Mouse (Mus musculus) heart, embryonic 16.5 days (tissue): Measurements from ENCODE around the gene Slc25a44. TPM values are rescaled to one million over a fixed set of nuclear protein-coding genes. Genes with fewer than 3 reads are reported as not detected.
"Not testable (repeated sequence)": the region's sequence is repeated elsewhere in the genome, so short reads cannot be mapped to it uniquely, and the experiment has no call there.

ENCODE experiments used
- ATAC-seq: fragments of 200-750 bp; cut with Nextera tagmentation; replicated peaks from 2 replicates; pipeline ENCODE4 v1.8.0; 2017; ENCODE audit warnings: moderate number of reproducible peaks; ENCODE audit not compliant: insufficient read depth, low FRiP score; ENCODE audit errors: extremely low read depth
- H3K27ac ChIP-seq: fragments of 300-500 bp; sonication (generic); 2 replicates; pipeline ENCODE4 v1.5.1; 2014; ENCODE audit warnings: mild to moderate bottlenecking, low read length, control low read depth, moderate library complexity
- H3K27me3 ChIP-seq: fragments of 300-500 bp; sonication (generic); 2 replicates; pipeline ENCODE4 v1.6.1; 2014; ENCODE audit warnings: low read length, mixed read lengths; ENCODE audit not compliant: control insufficient read depth, insufficient read depth
- H3K36me3 ChIP-seq: fragments of 300-500 bp; sonication (generic); 2 replicates; pipeline ENCODE4 v1.6.1; 2014; ENCODE audit not compliant: control insufficient read depth, insufficient read depth
- H3K4me1 ChIP-seq: fragments of 300-500 bp; sonication (generic); 2 replicates; pipeline ENCODE4 v1.6.1; 2014; ENCODE audit warnings: low read length, mixed read lengths; ENCODE audit not compliant: control insufficient read depth, insufficient read depth
- H3K4me2 ChIP-seq: fragments of 300-500 bp; sonication (generic); 2 replicates; pipeline ENCODE4 v1.6.1; 2014; ENCODE audit warnings: low read depth, mild to moderate bottlenecking, control low read depth, low read length
- H3K4me3 ChIP-seq: fragments of 300-500 bp; sonication (generic); 2 replicates; pipeline ENCODE4 v1.5.1; 2014; ENCODE audit warnings: mild to moderate bottlenecking, control low read depth, low read length
- H3K9ac ChIP-seq: fragments of 300-500 bp; sonication (generic); 2 replicates; pipeline ENCODE4 v1.6.1; 2014; ENCODE audit warnings: low read length, control low read depth
- H3K9me3 ChIP-seq: fragments of 300-500 bp; sonication (generic); replicated peaks from 2 replicates; pipeline ENCODE4 v1.6.1; 2016; ENCODE audit warnings: low read length; ENCODE audit not compliant: control insufficient read depth
- WGBS: fragments of 180-500 bp; shearing (Covaris S2); extraction: QIAGEN DNeasy Blood & Tissue Kit; methylation state at CpG from one replicate; pipeline ENCODE4 v1.1.7; 2014; 5-methylcytosine and 5-hydroxymethylcytosine counted together
- polyA plus RNA-seq: library from polyadenylated mRNA; unstranded; fragments of >200 nt; fragmentation: Nextera tagmentation; extraction: Ambion mirVana; gene quantifications from 2 replicates; pipeline ENCODE4 v1.2.1, GENCODE M21; 2015

Gene Slc25a44
- polyA plus RNA-seq, 1 experiment from 2014 or later = 13.3 TPM

GRCm38 (mm10) chr3:88442488-88442887, 17.5 kb upstream of the Slc25a44 start:
- Histone ChIP-seq H3K9ac (no peak overlapping the region), H3K4me3 (no peak overlapping the region), H3K36me3 (no peaks in the 10 kb centered on the region), H3K4me2 (no peak overlapping the region), H3K4me1 (peaks cover 8% of the 10 kb centered on the region), H3K27ac (no peak overlapping the region), H3K9me3 (no peaks in the 10 kb centered on the region), H3K27me3 (no peaks in the 10 kb centered on the region)
- WGBS = 67% methylated on average over 12 of the region's 12 CpGs
- no peak for ATAC-seq

GRCm38 (mm10) chr3:88440500-88441381, 15.8 kb upstream of the Slc25a44 start:
- Histone ChIP-seq H3K4me2 (peak overlapping the region; percentile 57), H3K9me3 (no peaks in the 10 kb centered on the region), H3K9ac (peak overlapping the region; percentile 44), H3K27ac (no peak overlapping the region), H3K27me3 (no peaks in the 10 kb centered on the region), H3K4me3 (peak overlapping the region; percentile 28), H3K4me1 (peaks cover 11% of the 10 kb centered on the region), H3K36me3 (no peaks in the 10 kb centered on the region)
- ATAC-seq = no peak
- 14% methylated on average over 27 of the region's 27 CpGs for WGBS

GRCm38 (mm10) chr3:88439582-88439981, 14.6 kb upstream of the Slc25a44 start:
- H3K4me3 ChIP-seq = no peak overlapping the region
- H3K27me3 ChIP-seq = no peaks in the 10 kb centered on the region
- no peak for ATAC-seq
- H3K9me3 ChIP-seq = no peaks in the 10 kb centered on the region
- H3K4me2 ChIP-seq = no peak overlapping the region
- no peak overlapping the region for H3K9ac ChIP-seq
- no peak overlapping the region for H3K27ac ChIP-seq
- no peaks in the 10 kb centered on the region for H3K36me3 ChIP-seq
- peaks cover 11% of the 10 kb centered on the region for H3K4me1 ChIP-seq
- WGBS = 71% methylated on average over 4 of the region's 4 CpGs

GRCm38 (mm10) chr3:88437454-88437853, 12.5 kb upstream of the Slc25a44 start:
- ATAC-seq = no peak
- peaks cover 11% of the 10 kb centered on the region for H3K4me1 ChIP-seq
- H3K9me3 ChIP-seq = peaks cover 5% of the 10 kb centered on the region
- peak overlapping the region; percentile 74 for H3K4me2 ChIP-seq
- H3K27ac ChIP-seq = no peak overlapping the region
- no peaks in the 10 kb centered on the region for H3K36me3 ChIP-seq
- H3K27me3 ChIP-seq = no peaks in the 10 kb centered on the region
- 56% methylated on average over 10 of the region's 10 CpGs for WGBS
- no peak overlapping the region for H3K9ac ChIP-seq
- peak overlapping the region; percentile 51 for H3K4me3 ChIP-seq

GRCm38 (mm10) chr3:88436395-88437201, 11.7 kb upstream of the Slc25a44 start:
- Histone ChIP-seq H3K4me2 (peak overlapping the region; percentile 74), H3K4me1 (peaks cover 11% of the 10 kb centered on the region), H3K36me3 (no peaks in the 10 kb centered on the region), H3K4me3 (peak overlapping the region; percentile 51), H3K9me3 (peaks cover 5% of the 10 kb centered on the region), H3K27me3 (no peaks in the 10 kb centered on the region), H3K27ac (peak overlapping the region; percentile 56), H3K9ac (peak overlapping the region; percentile 68)
- WGBS = 7% methylated on average over 29 of the region's 29 CpGs
- peak; percentile 79 for ATAC-seq

- H3K4me2 ChIP-seq = no peak overlapping the region
- H3K4me3 ChIP-seq = no peak overlapping the region
- H3K4me1 ChIP-seq = peaks cover 7% of the 10 kb centered on the region
- H3K36me3 ChIP-seq = no peaks in the 10 kb centered on the region
- no peaks in the 10 kb centered on the region for H3K27me3 ChIP-seq
- H3K9ac ChIP-seq = no peak overlapping the region
- 63% methylated on average over 10 of the region's 10 CpGs for WGBS
- H3K27ac ChIP-seq = no peak overlapping the region
- H3K9me3 ChIP-seq = peaks cover 5% of the 10 kb centered on the region
- ATAC-seq = no peak
These were observed 10.6 kb upstream of the Slc25a44 start for GRCm38 (mm10) chr3:88435515-88435914.

- not testable (repeated sequence) for H3K9ac ChIP-seq, H3K36me3 ChIP-seq, H3K27ac ChIP-seq, H3K4me1 ChIP-seq, H3K4me2 ChIP-seq, ATAC-seq, H3K4me3 ChIP-seq, H3K27me3 ChIP-seq, H3K9me3 ChIP-seq
- WGBS = 66% methylated on average over 8 of the region's 8 CpGs
These were observed 3.7 kb upstream of the Slc25a44 start for GRCm38 (mm10) chr3:88428639-88429038.

- H3K27me3 ChIP-seq = no peaks in the 10 kb centered on the region
- H3K27ac ChIP-seq = no peak overlapping the region
- ATAC-seq = no peak
- H3K4me3 ChIP-seq = no peak overlapping the region
- 59% methylated on average over 4 of the region's 4 CpGs for WGBS
- H3K9me3 ChIP-seq = no peaks in the 10 kb centered on the region
- no peak overlapping the region for H3K9ac ChIP-seq
- H3K4me1 ChIP-seq = peaks cover 12% of the 10 kb centered on the region
- H3K36me3 ChIP-seq = no peaks in the 10 kb centered on the region
- no peak overlapping the region for H3K4me2 ChIP-seq
These were observed 2.5 kb upstream of the Slc25a44 start for GRCm38 (mm10) chr3:88427342-88427905.
